Mouse (Mus musculus): ENCODE results near the gene Ctnnd2. TPM values are rescaled to one million over a fixed set of nuclear protein-coding genes. Genes with fewer than 3 reads are reported as not detected.

Gene Ctnnd2
- polyA plus RNA-seq, 1 experiment from 2014 or later = 5.8 TPM

DNA sequence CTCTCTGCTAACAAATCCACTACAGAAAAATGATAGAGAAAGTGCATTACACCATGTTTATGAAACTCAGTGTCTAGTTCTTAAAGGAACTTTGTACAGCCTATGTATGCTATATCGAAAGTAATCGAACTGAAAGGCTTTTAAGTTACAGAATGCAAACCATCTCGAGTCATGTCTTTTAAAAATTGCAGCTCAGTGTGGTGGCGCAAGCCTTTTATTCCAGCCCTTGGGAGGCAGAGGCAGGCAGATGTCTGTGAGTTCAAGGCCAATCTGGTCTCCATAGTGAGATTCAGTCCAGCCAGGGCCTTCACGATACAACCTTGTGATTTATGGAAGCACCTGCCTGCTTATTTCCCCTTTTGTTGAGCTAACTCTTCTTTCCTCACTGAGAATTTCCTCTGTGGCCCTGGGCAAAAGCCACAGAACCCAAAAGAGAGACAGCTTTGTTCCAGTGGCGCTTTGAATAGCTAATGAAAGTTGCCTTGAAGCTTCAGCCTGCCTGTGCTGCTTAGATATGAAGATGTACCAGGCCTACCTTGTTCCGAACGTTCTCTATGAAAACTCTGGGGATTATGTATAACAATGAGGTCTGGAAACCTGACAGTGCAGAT is 488.3 kb downstream of the Ctnnd2 start:
- Histone ChIP-seq H3K9ac (no peak overlapping the region), H3K4me1 (no peaks in the 10 kb centered on the region), H3K9me3 (replicated peaks) (no peaks in the 10 kb centered on the region), H3K4me3 (replicated peaks) (no peak overlapping the region), H3K27me3 (no peaks in the 10 kb centered on the region), H3K4me2 (replicated peaks) (no peak overlapping the region), H3K36me3 (no peaks in the 10 kb centered on the region), H3K27ac (replicated peaks) (no peak overlapping the region)
- 82% methylated on average over 8 of the region's 8 CpGs for WGBS
- ATAC-seq (ENCODE audit: insufficient number of reproducible peaks, low FRiP score, low TSS enrichment, low read depth) = no peak

DNA sequence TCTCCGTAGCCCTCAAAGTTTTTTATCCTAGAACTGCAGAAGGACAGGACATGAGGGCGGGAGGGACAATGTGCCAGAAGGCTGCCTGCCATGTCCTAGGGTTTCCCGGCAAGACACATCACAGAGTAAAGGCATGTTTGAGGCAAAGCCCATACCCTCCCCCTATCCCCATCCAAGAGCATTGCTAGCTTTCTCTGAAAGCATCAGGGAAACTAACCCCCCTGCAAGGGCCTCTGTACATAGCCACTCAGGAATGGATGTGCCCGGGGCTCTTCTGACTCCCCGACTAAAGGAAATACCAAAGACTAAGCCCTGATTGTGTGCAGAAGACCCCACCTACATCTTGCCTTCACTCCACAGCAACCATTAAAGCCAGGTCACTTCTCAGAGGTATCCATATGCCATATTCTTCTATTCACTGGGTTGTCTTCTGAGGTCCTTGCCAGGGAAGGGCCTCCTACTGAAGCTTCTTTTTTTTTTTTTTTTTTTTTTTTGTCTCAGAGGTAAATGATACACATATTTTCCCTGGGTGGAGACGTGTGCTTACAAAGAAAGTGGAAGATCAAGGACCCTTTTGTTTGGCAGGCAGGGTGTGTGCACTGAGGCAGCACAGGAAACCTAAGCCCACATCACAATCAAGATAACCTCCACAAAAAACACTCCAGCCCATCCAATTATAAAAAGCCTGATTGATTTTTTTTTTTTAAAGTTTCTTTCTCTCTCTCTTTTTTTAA is 489.5 kb downstream of the Ctnnd2 start:
- Histone ChIP-seq H3K4me3 (replicated peaks) (no peak overlapping the region), H3K36me3 (no peaks in the 10 kb centered on the region), H3K9ac (no peak overlapping the region), H3K27ac (replicated peaks) (no peak overlapping the region), H3K4me1 (no peaks in the 10 kb centered on the region), H3K4me2 (replicated peaks) (no peak overlapping the region), H3K27me3 (no peaks in the 10 kb centered on the region), H3K9me3 (replicated peaks) (no peaks in the 10 kb centered on the region)
- WGBS = 25% methylated on average over 6 of the region's 6 CpGs
- ATAC-seq (ENCODE audit: insufficient number of reproducible peaks, low FRiP score, low TSS enrichment, low read depth) = no peak

DNA sequence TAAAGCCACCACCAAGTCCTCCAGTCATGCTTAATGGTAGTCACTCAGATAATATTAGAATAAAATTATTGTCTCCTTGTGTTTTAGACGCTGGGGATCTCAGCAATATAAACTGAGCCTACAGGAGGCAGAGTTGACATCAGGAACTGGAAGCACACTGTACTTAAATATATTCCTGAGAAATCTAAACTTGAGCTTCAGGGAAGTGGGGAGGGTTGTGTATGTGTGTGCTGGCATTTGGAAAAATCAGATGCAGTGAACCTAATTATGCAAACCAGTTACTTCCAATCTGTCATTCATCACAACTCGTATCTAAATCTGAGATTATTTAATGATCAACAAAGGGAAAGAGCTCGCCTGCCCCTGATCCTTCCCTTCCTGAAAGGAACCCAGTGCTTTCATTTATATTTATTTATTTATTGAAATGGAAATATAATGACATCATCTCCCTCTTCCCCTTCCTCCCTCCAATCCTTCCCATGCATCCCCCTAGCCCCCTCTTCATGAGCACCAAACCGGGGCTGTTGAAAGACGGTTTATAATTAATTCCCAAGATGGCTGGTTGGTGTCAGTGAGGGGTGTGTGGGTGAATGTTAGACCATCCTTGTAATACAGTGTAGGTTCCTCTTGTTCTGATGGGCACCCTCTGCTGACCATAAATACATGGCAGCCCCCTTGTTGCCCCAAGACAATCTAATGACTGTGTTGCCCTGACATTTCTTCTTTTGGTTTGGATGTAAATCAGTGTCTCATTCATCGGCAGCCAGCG is 495.6 kb downstream of the Ctnnd2 start:
- no peaks in the 10 kb centered on the region for H3K36me3 ChIP-seq
- WGBS = 77% methylated on average over 7 of the region's 7 CpGs
- H3K27me3 ChIP-seq = no peaks in the 10 kb centered on the region
- no peak overlapping the region for H3K4me3 ChIP-seq (replicated peaks)
- ATAC-seq (ENCODE audit: insufficient number of reproducible peaks, low FRiP score, low TSS enrichment, low read depth) = no peak
- no peaks in the 10 kb centered on the region for H3K9me3 ChIP-seq (replicated peaks)
- no peak overlapping the region for H3K27ac ChIP-seq (replicated peaks)
- no peaks in the 10 kb centered on the region for H3K4me1 ChIP-seq
- H3K4me2 ChIP-seq (replicated peaks) = no peak overlapping the region
- no peak overlapping the region for H3K9ac ChIP-seq

DNA sequence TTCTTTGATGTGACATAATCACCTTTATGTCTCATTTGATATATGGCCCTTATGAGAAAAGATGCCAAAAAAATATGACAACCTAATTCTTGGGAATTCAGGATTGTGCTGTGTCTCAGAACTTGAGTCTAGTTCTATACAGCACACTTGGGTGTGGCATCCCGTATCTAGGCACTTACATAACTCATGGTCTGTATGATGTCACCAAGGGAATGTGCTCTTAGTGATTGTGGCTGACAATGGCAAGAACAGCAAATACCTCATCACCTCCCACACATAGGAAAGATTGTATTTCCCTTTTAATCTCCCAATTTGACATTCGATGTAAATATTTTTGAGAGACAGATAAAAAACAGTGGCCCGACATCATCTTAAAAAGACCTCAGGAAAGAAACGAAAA is 509.5 kb downstream of the Ctnnd2 start:
- ATAC-seq (ENCODE audit: insufficient number of reproducible peaks, low FRiP score, low TSS enrichment, low read depth) = no peak
- Histone ChIP-seq H3K27me3 (no peaks in the 10 kb centered on the region), H3K9ac (no peak overlapping the region), H3K36me3 (no peaks in the 10 kb centered on the region), H3K4me3 (replicated peaks) (no peak overlapping the region), H3K9me3 (replicated peaks) (no peaks in the 10 kb centered on the region), H3K4me2 (replicated peaks) (no peak overlapping the region), H3K27ac (replicated peaks) (no peak overlapping the region), H3K4me1 (no peaks in the 10 kb centered on the region)
- WGBS = 72% methylated on average over 4 of the region's 4 CpGs

DNA sequence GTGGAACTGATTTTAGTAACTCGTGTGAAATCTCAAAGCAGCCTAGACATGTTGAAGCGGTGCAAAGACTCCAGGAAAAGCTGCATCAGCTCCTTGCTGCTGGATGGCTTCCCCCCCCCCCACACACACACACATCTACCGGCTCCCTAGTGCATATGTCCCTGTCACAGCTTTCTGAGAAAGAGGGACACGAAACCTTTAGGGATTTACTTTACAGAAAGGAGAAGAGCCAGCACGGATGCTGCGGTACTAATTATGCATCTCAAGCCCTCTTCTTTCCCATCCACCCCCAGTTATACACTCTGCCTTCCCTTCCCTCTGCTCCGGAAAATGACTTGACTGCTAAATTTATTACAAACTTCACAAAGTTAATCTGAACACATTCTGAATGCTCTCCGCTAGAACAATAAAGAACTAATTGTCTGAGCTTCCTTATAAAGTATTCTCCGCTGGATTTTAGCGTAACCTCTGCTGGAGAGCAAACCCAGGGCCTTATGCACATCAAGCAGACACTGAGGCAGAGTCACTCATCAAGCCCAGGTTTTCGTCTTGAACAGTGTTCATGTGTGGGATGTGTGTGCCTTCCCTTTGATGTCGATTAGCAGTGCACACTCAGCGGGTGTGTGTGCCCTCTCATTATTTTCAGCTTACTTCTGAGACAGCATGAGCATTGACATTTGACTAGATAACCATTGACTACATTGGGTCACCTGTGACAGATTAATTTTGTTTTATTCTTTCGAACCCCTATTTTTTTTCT is 510.1 kb downstream of the Ctnnd2 start:
- Histone ChIP-seq H3K9me3 (replicated peaks) (no peaks in the 10 kb centered on the region), H3K4me2 (replicated peaks) (no peak overlapping the region), H3K4me1 (no peaks in the 10 kb centered on the region), H3K9ac (no peak overlapping the region), H3K27me3 (no peaks in the 10 kb centered on the region), H3K36me3 (no peaks in the 10 kb centered on the region), H3K27ac (replicated peaks) (no peak overlapping the region), H3K4me3 (replicated peaks) (no peak overlapping the region)
- no peak for ATAC-seq (ENCODE audit: insufficient number of reproducible peaks, low FRiP score, low TSS enrichment, low read depth)
- 73% methylated on average over 14 of the region's 14 CpGs for WGBS

DNA sequence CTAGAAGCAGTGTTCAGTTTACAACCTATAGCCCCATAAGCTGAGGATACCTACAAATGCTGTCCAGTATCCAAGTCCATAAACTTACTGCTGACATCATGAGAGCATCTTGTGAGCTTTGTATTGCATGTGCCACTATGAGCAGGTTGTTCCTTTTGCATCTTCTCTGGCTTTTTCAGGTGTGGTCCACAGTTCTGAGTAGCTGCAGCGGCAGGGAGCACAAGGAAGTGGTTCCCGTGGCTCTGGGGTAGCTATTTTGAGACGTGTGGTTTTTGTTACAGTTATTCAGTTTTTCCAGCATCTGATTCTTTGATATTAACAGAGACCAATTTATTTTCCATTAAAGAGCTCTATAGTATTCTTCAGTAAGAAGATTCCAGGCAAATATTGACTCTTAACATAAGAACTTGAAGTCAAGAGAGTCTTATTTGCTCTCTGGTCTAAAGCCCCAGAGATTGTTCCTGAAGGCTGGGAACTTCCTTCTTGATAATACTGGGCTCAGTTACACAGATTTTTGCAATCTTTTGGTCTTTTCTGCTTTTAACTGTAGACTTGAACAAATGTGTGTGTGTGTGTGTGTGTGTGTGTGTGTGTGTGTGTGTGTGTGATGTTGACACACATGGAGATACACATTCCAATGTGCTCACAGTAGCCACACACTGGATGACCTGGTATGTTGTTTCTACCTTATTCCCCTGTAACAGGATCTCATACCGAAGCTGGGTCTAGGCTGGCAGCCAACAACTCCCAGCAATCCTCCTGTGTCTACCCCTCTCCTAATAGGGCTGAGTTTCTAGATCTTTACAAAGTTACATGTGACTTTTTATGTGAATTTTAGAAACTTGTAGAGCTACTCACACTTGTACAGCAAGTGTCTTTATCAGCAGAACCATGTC is 514.1 kb downstream of the Ctnnd2 start:
- no peak overlapping the region for H3K27ac ChIP-seq (replicated peaks)
- H3K4me2 ChIP-seq (replicated peaks) = no peak overlapping the region
- no peaks in the 10 kb centered on the region for H3K4me1 ChIP-seq
- H3K9ac ChIP-seq = no peak overlapping the region
- 40% methylated on average over 4 of the region's 4 CpGs for WGBS
- no peak overlapping the region for H3K4me3 ChIP-seq (replicated peaks)
- no peaks in the 10 kb centered on the region for H3K27me3 ChIP-seq
- H3K9me3 ChIP-seq (replicated peaks) = no peaks in the 10 kb centered on the region
- H3K36me3 ChIP-seq = no peaks in the 10 kb centered on the region
- no peak for ATAC-seq (ENCODE audit: insufficient number of reproducible peaks, low FRiP score, low TSS enrichment, low read depth)

DNA sequence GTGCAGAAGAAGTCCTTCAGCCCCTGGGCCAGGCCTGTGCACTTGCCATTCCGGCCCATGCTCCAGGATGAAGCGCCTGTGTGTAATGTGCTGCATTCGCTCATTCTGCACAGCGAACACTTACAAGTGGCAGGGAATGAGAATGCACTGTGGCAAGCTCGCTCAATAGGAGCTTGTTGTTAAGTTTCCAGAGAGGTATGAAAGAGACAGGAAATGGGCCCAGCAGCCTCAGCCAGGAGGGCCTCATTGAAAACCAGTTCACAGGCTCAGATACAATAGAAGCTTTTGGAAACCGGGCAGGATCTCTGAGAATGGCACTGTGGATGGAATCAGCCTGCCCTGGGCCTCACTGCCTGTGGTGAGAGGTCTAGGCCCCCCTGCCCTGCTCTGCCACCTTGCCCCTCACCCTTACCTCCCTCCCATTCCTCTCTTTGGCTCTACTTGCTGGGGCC is 521.4 kb downstream of the Ctnnd2 start:
- Histone ChIP-seq H3K27ac (replicated peaks) (no peak overlapping the region), H3K4me2 (replicated peaks) (no peak overlapping the region), H3K9ac (no peak overlapping the region), H3K4me1 (no peaks in the 10 kb centered on the region), H3K9me3 (replicated peaks) (no peaks in the 10 kb centered on the region), H3K36me3 (no peaks in the 10 kb centered on the region), H3K4me3 (replicated peaks) (no peak overlapping the region), H3K27me3 (no peaks in the 10 kb centered on the region)
- ATAC-seq (ENCODE audit: insufficient number of reproducible peaks, low FRiP score, low TSS enrichment, low read depth) = no peak
- 60% methylated on average over 6 of the region's 6 CpGs for WGBS

DNA sequence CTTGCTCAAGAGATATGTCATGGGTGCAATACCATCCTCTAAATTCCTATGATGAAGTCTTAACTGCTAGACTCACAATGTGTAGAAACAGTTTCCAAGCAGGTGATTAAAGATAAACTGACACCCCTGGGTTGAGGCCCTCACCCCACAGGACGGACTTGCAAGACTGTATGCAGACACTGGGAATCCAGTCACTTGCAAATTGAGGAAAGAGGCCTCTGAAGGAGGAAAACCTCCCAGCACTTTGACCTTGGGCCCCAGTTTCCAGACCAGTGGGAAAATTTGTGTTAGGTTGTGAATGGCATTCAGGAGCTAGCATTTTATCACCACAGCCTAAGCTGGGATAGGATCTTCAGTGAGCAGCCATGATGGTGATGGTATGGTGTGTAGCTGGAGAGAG is 521.9 kb downstream of the Ctnnd2 start:
- no peak for ATAC-seq (ENCODE audit: insufficient number of reproducible peaks, low FRiP score, low TSS enrichment, low read depth)
- no peaks in the 10 kb centered on the region for H3K9me3 ChIP-seq (replicated peaks)
- WGBS = 76% methylated on average over 1 of the region's 1 CpGs
- no peaks in the 10 kb centered on the region for H3K27me3 ChIP-seq
- no peak overlapping the region for H3K4me2 ChIP-seq (replicated peaks)
- H3K4me3 ChIP-seq (replicated peaks) = no peak overlapping the region
- no peaks in the 10 kb centered on the region for H3K4me1 ChIP-seq
- no peaks in the 10 kb centered on the region for H3K36me3 ChIP-seq
- no peak overlapping the region for H3K9ac ChIP-seq
- no peak overlapping the region for H3K27ac ChIP-seq (replicated peaks)

DNA sequence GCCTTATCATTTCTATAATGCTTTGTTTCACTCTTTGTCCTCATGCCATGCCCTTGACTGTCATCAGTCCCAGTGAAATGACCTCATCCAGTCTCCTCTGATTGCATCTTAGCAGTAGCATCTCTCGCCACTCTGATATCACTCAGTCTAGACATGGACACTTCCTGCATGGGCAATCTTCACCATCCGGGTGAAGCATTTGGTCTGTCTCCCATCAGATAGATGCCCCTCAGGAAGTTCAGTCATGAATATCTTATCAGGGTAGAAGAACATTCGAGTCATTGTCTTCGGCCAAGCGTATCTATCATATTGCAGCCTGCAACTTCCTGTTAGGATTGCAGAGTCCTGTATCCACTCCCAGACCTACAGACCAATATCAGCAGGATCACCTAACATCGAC is 523.5 kb downstream of the Ctnnd2 start:
- WGBS = 92% methylated on average over 6 of the region's 6 CpGs
- no peak for ATAC-seq (ENCODE audit: insufficient number of reproducible peaks, low FRiP score, low TSS enrichment, low read depth)
- H3K9ac ChIP-seq = no peak overlapping the region
- no peaks in the 10 kb centered on the region for H3K36me3 ChIP-seq
- no peaks in the 10 kb centered on the region for H3K9me3 ChIP-seq (replicated peaks)
- no peaks in the 10 kb centered on the region for H3K27me3 ChIP-seq
- no peak overlapping the region for H3K4me3 ChIP-seq (replicated peaks)
- no peak overlapping the region for H3K27ac ChIP-seq (replicated peaks)
- no peaks in the 10 kb centered on the region for H3K4me1 ChIP-seq
- H3K4me2 ChIP-seq (replicated peaks) = no peak overlapping the region

DNA sequence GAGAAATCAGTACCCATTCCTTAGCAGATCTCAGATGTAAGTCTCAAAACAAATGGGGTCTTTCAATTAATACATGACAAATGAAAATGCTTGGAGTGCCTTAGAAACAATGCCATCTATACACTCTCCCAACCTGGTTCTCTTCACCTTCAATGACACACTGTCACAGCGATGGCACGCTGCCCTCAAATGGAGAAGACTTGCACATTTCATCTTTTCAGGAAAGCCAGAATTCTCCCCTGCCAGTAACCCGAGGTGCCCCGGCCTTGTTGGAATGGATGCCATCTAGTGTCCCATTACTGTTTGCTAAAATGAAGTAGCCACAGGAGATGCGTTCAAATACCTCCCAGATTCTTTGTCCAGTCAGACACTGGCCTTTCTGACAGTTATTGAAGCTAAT is 525.0 kb downstream of the Ctnnd2 start:
- no peak overlapping the region for H3K4me2 ChIP-seq (replicated peaks)
- no peaks in the 10 kb centered on the region for H3K4me1 ChIP-seq
- no peaks in the 10 kb centered on the region for H3K9me3 ChIP-seq (replicated peaks)
- WGBS = 70% methylated on average over 5 of the region's 5 CpGs
- H3K4me3 ChIP-seq (replicated peaks) = no peak overlapping the region
- no peak overlapping the region for H3K27ac ChIP-seq (replicated peaks)
- H3K27me3 ChIP-seq = no peaks in the 10 kb centered on the region
- H3K9ac ChIP-seq = no peak overlapping the region
- ATAC-seq (ENCODE audit: insufficient number of reproducible peaks, low FRiP score, low TSS enrichment, low read depth) = no peak
- no peaks in the 10 kb centered on the region for H3K36me3 ChIP-seq
